Mouse (Mus musculus): Measurements from ENCODE around the gene Nfib. TPM values are rescaled to one million over a fixed set of nuclear protein-coding genes. Genes with fewer than 3 reads are reported as not detected.

Nfib gene
- polyA plus RNA-seq (2014; fragmentation: Nextera tagmentation; extraction: Ambion mirVana) = 64.4 and 72.0 TPM in 2 replicates

- Histone ChIP-seq H3K4me2 (ENCODE audit: low read length) (peak within 1 kb of the TSS; percentile 41), H3K9ac (replicated peaks; ENCODE audit: low read length) (no peak within 1 kb of the TSS), H3K27ac (replicated peaks; ENCODE audit: low read depth, low read length) (peak within 1 kb of the TSS; percentile 68), H3K4me3 (replicated peaks; ENCODE audit: low read depth, low read length) (no peak within 1 kb of the TSS; the same call in 1 of the 2 replicates), H3K36me3 (ENCODE audit: control insufficient read depth, insufficient read depth, low read length) (no peaks in the 10 kb centered on the region), H3K27me3 (ENCODE audit: control insufficient read depth, insufficient read depth, low read length) (no peaks in the 10 kb centered on the region), H3K9me3 (ENCODE audit: control insufficient read depth, low read length) (no peaks in the 10 kb centered on the region), H3K4me1 (ENCODE audit: control insufficient read depth, insufficient read depth, low read length) (peaks cover 24% of the 10 kb centered on the region)
- WGBS = 28% methylated on average over 23 of the region's 23 CpGs
- DNase-seq (peak; percentile 65), ATAC-seq (ENCODE audit: low FRiP score, low TSS enrichment) (peak; percentile 77)
These were observed at the start of gene Nfib for GRCm38 (mm10) chr4:82704841-82705794. Gene Nfib, minus strand, starts transcription at chr4:82705750.

GRCm38 (mm10) chr4:82735764-82736163, 30.2 kb upstream of the Nfib start:
- no peak overlapping the region for H3K4me3 ChIP-seq (replicated peaks; ENCODE audit: low read depth, low read length)
- ATAC-seq (ENCODE audit: low FRiP score, low TSS enrichment) = no peak
- no peak for DNase-seq
- no peaks in the 10 kb centered on the region for H3K36me3 ChIP-seq (ENCODE audit: control insufficient read depth, insufficient read depth, low read length)
- no peaks in the 10 kb centered on the region for H3K9me3 ChIP-seq (ENCODE audit: control insufficient read depth, low read length)
- H3K4me1 ChIP-seq (ENCODE audit: control insufficient read depth, insufficient read depth, low read length) = no peaks in the 10 kb centered on the region
- no peak overlapping the region for H3K4me2 ChIP-seq (ENCODE audit: low read length)
- WGBS = 84% methylated on average over 5 of the region's 5 CpGs
- H3K9ac ChIP-seq (replicated peaks; ENCODE audit: low read length) = no peak overlapping the region
- H3K27ac ChIP-seq (replicated peaks; ENCODE audit: low read depth, low read length) = no peak overlapping the region
- no peaks in the 10 kb centered on the region for H3K27me3 ChIP-seq (ENCODE audit: control insufficient read depth, insufficient read depth, low read length)

- Histone ChIP-seq H3K4me3 (replicated peaks; ENCODE audit: low read depth, low read length) (no peak overlapping the region), H3K27ac (replicated peaks; ENCODE audit: low read depth, low read length) (no peak overlapping the region), H3K27me3 (ENCODE audit: control insufficient read depth, insufficient read depth, low read length) (no peaks in the 10 kb centered on the region), H3K9me3 (ENCODE audit: control insufficient read depth, low read length) (no peaks in the 10 kb centered on the region), H3K4me2 (ENCODE audit: low read length) (no peak overlapping the region), H3K4me1 (ENCODE audit: control insufficient read depth, insufficient read depth, low read length) (no peaks in the 10 kb centered on the region), H3K9ac (replicated peaks; ENCODE audit: low read length) (no peak overlapping the region), H3K36me3 (ENCODE audit: control insufficient read depth, insufficient read depth, low read length) (no peaks in the 10 kb centered on the region)
- no peak for DNase-seq
- no peak for ATAC-seq (ENCODE audit: low FRiP score, low TSS enrichment)
- 93% methylated on average over 22 of the region's 22 CpGs for WGBS
These were observed 29.4 kb upstream of the Nfib start for GRCm38 (mm10) chr4:82734765-82735481.

- no peak overlapping the region for H3K27ac ChIP-seq (replicated peaks; ENCODE audit: low read depth, low read length)
- 49% methylated on average over 5 of the region's 5 CpGs for WGBS
- H3K9me3 ChIP-seq (ENCODE audit: control insufficient read depth, low read length) = no peaks in the 10 kb centered on the region
These were observed 28.8 kb upstream of the Nfib start for GRCm38 (mm10) chr4:82734348-82734747.

GRCm38 (mm10) chr4:82733636-82734035, 28.1 kb upstream of the Nfib start:
- H3K9ac ChIP-seq (replicated peaks; ENCODE audit: low read length) = no peak overlapping the region
- no peak for ATAC-seq (ENCODE audit: low FRiP score, low TSS enrichment)
- no peaks in the 10 kb centered on the region for H3K27me3 ChIP-seq (ENCODE audit: control insufficient read depth, insufficient read depth, low read length)
- no peaks in the 10 kb centered on the region for H3K9me3 ChIP-seq (ENCODE audit: control insufficient read depth, low read length)
- 92% methylated on average over 3 of the region's 3 CpGs for WGBS
- no peak for DNase-seq
- H3K4me2 ChIP-seq (ENCODE audit: low read length) = no peak overlapping the region
- H3K4me3 ChIP-seq (replicated peaks; ENCODE audit: low read depth, low read length) = no peak overlapping the region
- no peaks in the 10 kb centered on the region for H3K4me1 ChIP-seq (ENCODE audit: control insufficient read depth, insufficient read depth, low read length)
- H3K27ac ChIP-seq (replicated peaks; ENCODE audit: low read depth, low read length) = no peak overlapping the region
- H3K36me3 ChIP-seq (ENCODE audit: control insufficient read depth, insufficient read depth, low read length) = no peaks in the 10 kb centered on the region

More at GRCm38 (mm10) chr4:82734348-82734747, 28.8 kb upstream of the Nfib start:
- Histone ChIP-seq H3K4me3 (replicated peaks; ENCODE audit: low read depth, low read length) (no peak overlapping the region), H3K36me3 (ENCODE audit: control insufficient read depth, insufficient read depth, low read length) (no peaks in the 10 kb centered on the region), H3K4me2 (ENCODE audit: low read length) (no peak overlapping the region), H3K27me3 (ENCODE audit: control insufficient read depth, insufficient read depth, low read length) (no peaks in the 10 kb centered on the region), H3K4me1 (ENCODE audit: control insufficient read depth, insufficient read depth, low read length) (no peaks in the 10 kb centered on the region), H3K9ac (replicated peaks; ENCODE audit: low read length) (no peak overlapping the region)
- ATAC-seq (ENCODE audit: low FRiP score, low TSS enrichment) = no peak
- DNase-seq = no peak

- Histone ChIP-seq H3K4me2 (ENCODE audit: low read length) (no peak overlapping the region), H3K36me3 (ENCODE audit: control insufficient read depth, insufficient read depth, low read length) (no peaks in the 10 kb centered on the region), H3K4me3 (replicated peaks; ENCODE audit: low read depth, low read length) (no peak overlapping the region), H3K9me3 (ENCODE audit: control insufficient read depth, low read length) (no peaks in the 10 kb centered on the region), H3K27ac (replicated peaks; ENCODE audit: low read depth, low read length) (0 out of 2 replicates have a peak overlapping the region, but pooled peaks have one; percentile 14), H3K4me1 (ENCODE audit: control insufficient read depth, insufficient read depth, low read length) (no peaks in the 10 kb centered on the region), H3K9ac (replicated peaks; ENCODE audit: low read length) (no peak overlapping the region), H3K27me3 (ENCODE audit: control insufficient read depth, insufficient read depth, low read length) (no peaks in the 10 kb centered on the region)
- DNase-seq (peak; percentile 26), ATAC-seq (ENCODE audit: low FRiP score, low TSS enrichment) (no peak)
- WGBS = 13% methylated on average over 5 of the region's 5 CpGs
These were observed 24.8 kb upstream of the Nfib start for GRCm38 (mm10) chr4:82730248-82730887.

GRCm38 (mm10) chr4:82724058-82724457, 18.5 kb upstream of the Nfib start:
- WGBS = 48% methylated on average over 10 of the region's 10 CpGs

GRCm38 (mm10) chr4:82723048-82723447, 17.5 kb upstream of the Nfib start:
- no peak overlapping the region for H3K4me3 ChIP-seq (replicated peaks; ENCODE audit: low read depth, low read length)
- no peak overlapping the region for H3K9ac ChIP-seq (replicated peaks; ENCODE audit: low read length)
- H3K9me3 ChIP-seq (ENCODE audit: control insufficient read depth, low read length) = peaks cover 14% of the 10 kb centered on the region
- H3K27ac ChIP-seq (replicated peaks; ENCODE audit: low read depth, low read length) = no peak overlapping the region
- WGBS = 67% methylated on average over 8 of the region's 8 CpGs
- H3K27me3 ChIP-seq (ENCODE audit: control insufficient read depth, insufficient read depth, low read length) = no peaks in the 10 kb centered on the region
- H3K4me2 ChIP-seq (ENCODE audit: low read length) = no peak overlapping the region
- peak; percentile 47 for DNase-seq
- no peaks in the 10 kb centered on the region for H3K4me1 ChIP-seq (ENCODE audit: control insufficient read depth, insufficient read depth, low read length)
- no peaks in the 10 kb centered on the region for H3K36me3 ChIP-seq (ENCODE audit: control insufficient read depth, insufficient read depth, low read length)
- peak; percentile 64; the same call in 1 of the 2 replicates for ATAC-seq (ENCODE audit: low FRiP score, low TSS enrichment)

More at GRCm38 (mm10) chr4:82724058-82724457, 18.5 kb upstream of the Nfib start:
- no peaks in the 10 kb centered on the region for H3K4me1 ChIP-seq (ENCODE audit: control insufficient read depth, insufficient read depth, low read length)
- ATAC-seq (ENCODE audit: low FRiP score, low TSS enrichment) (no peak), DNase-seq (no peak)
- no peak overlapping the region for H3K27ac ChIP-seq (replicated peaks; ENCODE audit: low read depth, low read length)
- H3K4me2 ChIP-seq (ENCODE audit: low read length) = no peak overlapping the region
- H3K9me3 ChIP-seq (ENCODE audit: control insufficient read depth, low read length) = peaks cover 12% of the 10 kb centered on the region
- no peak overlapping the region for H3K9ac ChIP-seq (replicated peaks; ENCODE audit: low read length)
- no peaks in the 10 kb centered on the region for H3K27me3 ChIP-seq (ENCODE audit: control insufficient read depth, insufficient read depth, low read length)
- no peaks in the 10 kb centered on the region for H3K36me3 ChIP-seq (ENCODE audit: control insufficient read depth, insufficient read depth, low read length)
- H3K4me3 ChIP-seq (replicated peaks; ENCODE audit: low read depth, low read length) = no peak overlapping the region
